Mouse (Mus musculus) intestine, embryonic 15.5 days (tissue): Measurements from ENCODE around the gene Fam49a. TPM values are rescaled to one million over a fixed set of nuclear protein-coding genes. Genes with fewer than 3 reads are reported as not detected.

Experiments used
- ATAC-seq: fragments of 200-750 bp; cut with Nextera tagmentation; 2 replicates; pipeline ENCODE4 v1.8.0; 2017; ENCODE audit warnings: moderate TSS enrichment, moderate library complexity
- H3K27ac ChIP-seq: fragments of 300-500 bp; sonication (generic); 2 replicates; pipeline ENCODE4 v1.5.1; 2015; ENCODE audit warnings: mild to moderate bottlenecking, inconsistent platforms
- H3K27me3 ChIP-seq: fragments of 300-500 bp; sonication (generic); replicated peaks from 2 replicates; pipeline ENCODE4 v1.6.1; 2015; ENCODE audit warnings: inconsistent platforms
- H3K36me3 ChIP-seq: fragments of 300-500 bp; sonication (generic); 2 replicates; pipeline ENCODE4 v1.6.1; 2015; ENCODE audit warnings: inconsistent platforms
- H3K4me1 ChIP-seq: fragments of 300-500 bp; sonication (generic); replicated peaks from 2 replicates; pipeline ENCODE4 v1.6.1; 2015; ENCODE audit warnings: inconsistent platforms
- H3K4me2 ChIP-seq: fragments of 300-500 bp; sonication (generic); replicated peaks from 2 replicates; pipeline ENCODE4 v1.6.1; 2015; ENCODE audit warnings: mild to moderate bottlenecking, inconsistent platforms
- H3K4me3 ChIP-seq: fragments of 300-500 bp; sonication (generic); replicated peaks from 2 replicates; pipeline ENCODE4 v1.5.1; 2015; ENCODE audit warnings: inconsistent platforms
- H3K9ac ChIP-seq: fragments of 300-500 bp; sonication (generic); 2 replicates; pipeline ENCODE4 v1.6.1; 2015; ENCODE audit warnings: inconsistent platforms
- H3K9me3 ChIP-seq: fragments of 300-500 bp; sonication (generic); 2 replicates; pipeline ENCODE4 v1.6.1; 2016; ENCODE audit warnings: inconsistent platforms
- WGBS: fragments of 180-500 bp; shearing (Covaris S2); methylation state at CpG from one replicate; pipeline ENCODE4 v1.1.7; 2015; 5-methylcytosine and 5-hydroxymethylcytosine counted together
- polyA plus RNA-seq: library from polyadenylated mRNA; unstranded; fragments of >200 nt; fragmentation: Nextera tagmentation; extraction: Ambion mirVana; gene quantifications from 2 replicates; pipeline ENCODE4 v1.2.1, GENCODE M21; 2015

The Fam49a gene
- polyA plus RNA-seq, 1 experiment from 2014 or later: 9.5 TPM

- no peaks in the 10 kb centered on the region for H3K36me3 ChIP-seq
- 37% methylated on average over 10 of the region's 10 CpGs for WGBS
- ATAC-seq: no peak
- no peaks in the 10 kb centered on the region for H3K9me3 ChIP-seq
- no peak overlapping the region for H3K4me2 ChIP-seq
- no peak overlapping the region for H3K9ac ChIP-seq
- H3K27ac ChIP-seq: no peak overlapping the region
- no peaks in the 10 kb centered on the region for H3K27me3 ChIP-seq
- H3K4me1 ChIP-seq: 0 out of 2 replicates have a peak, but pooled peaks cover 8% of the 10 kb centered on the region
- no peak overlapping the region for H3K4me3 ChIP-seq
These were observed 92.2 kb downstream of the Fam49a start for GRCm38 (mm10) chr12:12354115-12354653.

DNA sequence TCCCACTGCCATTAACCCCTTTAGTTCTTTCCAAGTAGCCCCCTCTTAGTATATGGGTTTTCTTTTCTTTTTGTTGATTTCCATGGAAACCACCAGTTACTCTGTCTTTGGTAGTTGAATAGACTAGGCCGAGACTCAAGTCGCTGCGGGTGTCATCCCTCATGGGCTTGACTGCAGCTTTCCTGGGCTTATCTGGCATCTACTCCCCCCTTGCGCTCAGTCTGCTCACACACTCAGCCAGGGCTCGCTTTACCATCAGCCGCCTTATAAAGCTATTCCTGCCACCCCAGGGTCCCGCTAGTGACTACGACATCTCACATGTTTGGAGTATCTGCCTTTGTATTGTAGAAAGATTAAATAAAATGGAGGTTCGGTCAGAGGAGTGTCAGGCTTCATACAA is 94.1 kb downstream of the Fam49a start:
- H3K4me3 ChIP-seq: no peak overlapping the region
- no peaks in the 10 kb centered on the region for H3K27me3 ChIP-seq
- H3K4me1 ChIP-seq: 0 out of 2 replicates have a peak, but pooled peaks cover 8% of the 10 kb centered on the region
- no peak overlapping the region for H3K4me2 ChIP-seq
- WGBS: 67% methylated on average over 9 of the region's 9 CpGs
- H3K27ac ChIP-seq: no peak overlapping the region
- ATAC-seq: no peak
- no peak overlapping the region for H3K9ac ChIP-seq
- no peaks in the 10 kb centered on the region for H3K36me3 ChIP-seq
- H3K9me3 ChIP-seq: no peaks in the 10 kb centered on the region

GRCm38 (mm10) chr12:12356463-12356862 is 94.5 kb downstream of the Fam49a start:
- Histone ChIP-seq H3K27me3 (no peaks in the 10 kb centered on the region), H3K4me1 (0 out of 2 replicates have a peak, but pooled peaks cover 8% of the 10 kb centered on the region), H3K9me3 (no peaks in the 10 kb centered on the region), H3K27ac (no peak overlapping the region), H3K4me2 (no peak overlapping the region), H3K36me3 (no peaks in the 10 kb centered on the region), H3K4me3 (no peak overlapping the region), H3K9ac (no peak overlapping the region)
- ATAC-seq: no peak; the same call in 1 of the 2 replicates
- WGBS: 26% methylated on average over 1 of the region's 1 CpGs

- no peak overlapping the region for H3K27ac ChIP-seq
- no peaks in the 10 kb centered on the region for H3K36me3 ChIP-seq
- no peak overlapping the region for H3K4me2 ChIP-seq
- H3K4me1 ChIP-seq: 0 out of 2 replicates have a peak, but pooled peaks cover 6% of the 10 kb centered on the region
- no peaks in the 10 kb centered on the region for H3K27me3 ChIP-seq
- 63% methylated on average over 5 of the region's 5 CpGs for WGBS
- ATAC-seq: no peak
- no peak overlapping the region for H3K4me3 ChIP-seq
- H3K9ac ChIP-seq: no peak overlapping the region
- no peaks in the 10 kb centered on the region for H3K9me3 ChIP-seq
These were observed 95.0 kb downstream of the Fam49a start for GRCm38 (mm10) chr12:12356946-12357345.

GRCm38 (mm10) chr12:12359923-12360322 is 98.0 kb downstream of the Fam49a start:
- no peak overlapping the region for H3K27ac ChIP-seq
- whole genome bisulfite sequencing: 93% methylated on average over 5 of the region's 5 CpGs
- no peak for ATAC-seq

GRCm38 (mm10) chr12:12362371-12362770 is 100.4 kb downstream of the Fam49a start:
- Histone ChIP-seq H3K4me1 (no peaks in the 10 kb centered on the region), H3K9me3 (no peaks in the 10 kb centered on the region), H3K27me3 (no peaks in the 10 kb centered on the region), H3K27ac (no peak overlapping the region), H3K4me3 (no peak overlapping the region), H3K4me2 (no peak overlapping the region), H3K9ac (no peak overlapping the region), H3K36me3 (no peaks in the 10 kb centered on the region)
- WGBS: 93% methylated on average over 10 of the region's 10 CpGs
- no peak for ATAC-seq

More at GRCm38 (mm10) chr12:12359923-12360322, 98.0 kb downstream of the Fam49a start:
- H3K4me3 ChIP-seq: no peak overlapping the region
- no peak overlapping the region for H3K4me2 ChIP-seq
- H3K4me1 ChIP-seq: no peaks in the 10 kb centered on the region
- no peaks in the 10 kb centered on the region for H3K36me3 ChIP-seq
- H3K9ac ChIP-seq: no peak overlapping the region
- no peaks in the 10 kb centered on the region for H3K27me3 ChIP-seq
- no peaks in the 10 kb centered on the region for H3K9me3 ChIP-seq

DNA sequence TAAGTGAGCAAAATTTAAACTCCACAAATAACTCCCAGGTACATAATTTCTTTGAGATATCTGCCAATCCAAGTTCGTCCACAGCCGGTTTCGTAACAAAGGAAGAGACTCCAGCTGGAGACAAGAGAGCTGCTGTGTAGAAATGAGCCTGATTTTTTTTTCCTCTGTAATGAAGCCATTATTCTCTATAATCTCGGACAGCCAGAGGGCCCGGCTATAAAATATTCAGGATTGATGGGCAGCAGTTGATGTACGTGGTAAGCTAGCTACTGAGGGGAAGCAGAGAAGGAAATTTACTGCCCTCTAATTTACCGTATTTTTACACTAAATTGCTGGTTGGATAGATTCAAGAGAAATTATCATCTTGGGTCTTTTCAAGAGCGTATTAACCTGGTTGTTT is 102.3 kb downstream of the Fam49a start:
- Histone ChIP-seq H3K4me3 (no peak overlapping the region), H3K4me1 (no peaks in the 10 kb centered on the region), H3K27ac (no peak overlapping the region), H3K9me3 (no peaks in the 10 kb centered on the region), H3K9ac (no peak overlapping the region), H3K4me2 (no peak overlapping the region), H3K27me3 (no peaks in the 10 kb centered on the region), H3K36me3 (no peaks in the 10 kb centered on the region)
- 73% methylated on average over 8 of the region's 8 CpGs for WGBS
- no peak for ATAC-seq

DNA sequence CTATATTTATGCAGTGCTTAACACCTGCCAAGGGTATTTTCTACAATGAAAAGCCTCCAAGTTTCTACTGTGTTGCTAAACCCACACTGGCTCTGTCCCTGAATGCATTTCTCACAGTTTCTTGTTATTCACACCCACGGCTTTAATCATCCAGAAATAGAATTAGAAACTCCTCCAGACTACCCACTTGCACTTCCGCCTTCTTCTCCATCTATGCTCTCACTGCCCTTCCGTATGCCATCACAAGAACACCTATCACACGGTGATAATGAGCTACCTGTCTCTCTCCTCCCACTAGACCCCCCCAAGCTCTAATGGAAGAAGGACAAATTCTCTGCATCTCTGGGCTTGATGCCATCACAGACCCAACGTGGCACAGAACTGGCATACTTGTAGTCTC is 105.5 kb downstream of the Fam49a start:
- no peaks in the 10 kb centered on the region for H3K36me3 ChIP-seq
- H3K4me1 ChIP-seq: no peaks in the 10 kb centered on the region
- H3K9me3 ChIP-seq: no peaks in the 10 kb centered on the region
- H3K4me3 ChIP-seq: no peak overlapping the region
- no peaks in the 10 kb centered on the region for H3K27me3 ChIP-seq
- no peak overlapping the region for H3K4me2 ChIP-seq
- WGBS: 83% methylated on average over 5 of the region's 5 CpGs
- H3K9ac ChIP-seq: no peak overlapping the region
- no peak overlapping the region for H3K27ac ChIP-seq
- ATAC-seq: no peak

DNA sequence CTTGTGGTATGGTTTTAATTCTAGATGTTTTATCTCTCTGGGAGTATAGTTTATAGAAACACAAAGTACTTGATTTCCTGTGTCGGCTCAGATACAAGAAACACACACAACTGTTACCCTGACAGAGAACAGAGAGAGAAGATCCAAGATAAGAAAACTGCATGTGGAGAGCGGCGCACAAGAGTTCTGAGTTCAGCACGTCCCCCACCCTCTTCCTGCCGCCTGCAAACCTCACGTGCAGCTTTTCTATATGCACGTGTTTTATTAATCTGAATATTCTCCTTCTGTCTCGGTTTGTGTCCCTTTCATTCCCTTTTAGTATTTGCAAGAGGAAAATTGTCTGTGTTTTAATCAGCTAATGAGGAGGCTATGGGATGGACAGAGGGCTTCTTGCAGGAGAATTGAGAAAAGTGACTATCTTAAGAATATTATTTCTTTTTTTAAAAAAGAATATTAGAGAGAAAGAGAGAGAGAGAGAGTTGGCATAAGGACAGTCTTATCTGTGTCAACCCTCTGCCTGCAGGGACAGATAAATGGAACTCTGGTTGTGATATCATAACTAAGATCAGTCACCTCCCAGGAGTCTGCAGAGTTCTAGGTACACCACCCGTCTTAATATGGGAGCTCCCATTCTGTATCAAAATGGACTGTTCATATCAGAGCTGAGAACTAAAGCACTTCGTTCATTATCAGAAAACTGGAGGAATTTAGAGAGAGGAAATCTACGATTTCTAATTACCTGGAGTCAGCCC is 111.3 kb downstream of the Fam49a start:
- Histone ChIP-seq H3K9me3 (no peaks in the 10 kb centered on the region), H3K4me3 (no peak overlapping the region), H3K4me1 (no peaks in the 10 kb centered on the region), H3K9ac (no peak overlapping the region), H3K4me2 (no peak overlapping the region), H3K36me3 (no peaks in the 10 kb centered on the region), H3K27me3 (no peaks in the 10 kb centered on the region), H3K27ac (no peak overlapping the region)
- ATAC-seq: no peak
- WGBS: 56% methylated on average over 11 of the region's 11 CpGs

- no peak for ATAC-seq
- H3K9ac ChIP-seq: no peak overlapping the region
- H3K4me3 ChIP-seq: no peak overlapping the region
- no peak overlapping the region for H3K4me2 ChIP-seq
- H3K4me1 ChIP-seq: no peaks in the 10 kb centered on the region
- H3K27ac ChIP-seq: no peak overlapping the region
- H3K9me3 ChIP-seq: no peaks in the 10 kb centered on the region
- no peaks in the 10 kb centered on the region for H3K36me3 ChIP-seq
- WGBS: 62% methylated on average over 2 of the region's 2 CpGs
- no peaks in the 10 kb centered on the region for H3K27me3 ChIP-seq
These were observed 117.1 kb downstream of the Fam49a start for GRCm38 (mm10) chr12:12379056-12379455.

- H3K4me1 ChIP-seq: no peaks in the 10 kb centered on the region
- H3K27me3 ChIP-seq: no peaks in the 10 kb centered on the region
- no peak overlapping the region for H3K27ac ChIP-seq
- no peaks in the 10 kb centered on the region for H3K9me3 ChIP-seq
- no peak overlapping the region for H3K4me3 ChIP-seq
- no peak overlapping the region for H3K9ac ChIP-seq
- no peaks in the 10 kb centered on the region for H3K36me3 ChIP-seq
- WGBS: 83% methylated on average over 1 of the region's 1 CpGs
- H3K4me2 ChIP-seq: no peak overlapping the region
- ATAC-seq: no peak
These were observed 127.3 kb downstream of the Fam49a start for GRCm38 (mm10) chr12:12389271-12389670.

- Histone ChIP-seq H3K36me3 (no peaks in the 10 kb centered on the region), H3K9ac (no peak overlapping the region), H3K27ac (no peak overlapping the region), H3K27me3 (no peaks in the 10 kb centered on the region), H3K9me3 (no peaks in the 10 kb centered on the region), H3K4me2 (no peak overlapping the region), H3K4me3 (no peak overlapping the region), H3K4me1 (no peaks in the 10 kb centered on the region)
- ATAC-seq: no peak
- 19% methylated on average over 6 of the region's 6 CpGs for WGBS
These were observed 134.3 kb downstream of the Fam49a start for GRCm38 (mm10) chr12:12396224-12396623.

GRCm38 (mm10) chr12:12401051-12401465 is 139.1 kb downstream of the Fam49a start:
- ATAC-seq: peak; percentile 45
- no peaks in the 10 kb centered on the region for H3K36me3 ChIP-seq
- H3K9ac ChIP-seq: no peak overlapping the region
- H3K27me3 ChIP-seq: no peaks in the 10 kb centered on the region
- H3K4me1 ChIP-seq: no peaks in the 10 kb centered on the region; the same call in 1 of the 2 replicates
- H3K27ac ChIP-seq: no peak overlapping the region
- H3K4me2 ChIP-seq: peak overlapping the region; percentile 44
- no peaks in the 10 kb centered on the region for H3K9me3 ChIP-seq
- 29% methylated on average over 9 of the region's 9 CpGs for WGBS
- 0 out of 2 replicates have a peak overlapping the region, but pooled peaks have one; percentile 0 for H3K4me3 ChIP-seq
